Mouse (Mus musculus) hindbrain, embryonic 16.5 days (tissue): Measurements from ENCODE around the gene Ehd4. TPM values are rescaled to one million over a fixed set of nuclear protein-coding genes. Genes with fewer than 3 reads are reported as not detected.

ENCODE experiments used
- ATAC-seq: fragments of 200-750 bp; cut with Nextera tagmentation; 2 replicates; pipeline ENCODE4 v1.8.0; 2017; ENCODE audit warnings: moderate TSS enrichment, moderate library complexity
- H3K27ac ChIP-seq: fragments of 300-500 bp; sonication (generic); 2 replicates; pipeline ENCODE4 v1.5.1; 2014; ENCODE audit warnings: low read depth, mild to moderate bottlenecking, control low read depth, low read length, moderate library complexity
- H3K27me3 ChIP-seq: fragments of 300-500 bp; sonication (generic); replicated peaks from 2 replicates; pipeline ENCODE4 v1.6.1; 2014; ENCODE audit warnings: low read length; ENCODE audit not compliant: control insufficient read depth, insufficient read depth
- H3K36me3 ChIP-seq: fragments of 300-500 bp; sonication (generic); 2 replicates; pipeline ENCODE4 v1.6.1; 2014; ENCODE audit warnings: mild to moderate bottlenecking, low read length, moderate library complexity, mixed read lengths; ENCODE audit not compliant: control insufficient read depth, insufficient read depth
- H3K4me1 ChIP-seq: fragments of 300-500 bp; sonication (generic); 2 replicates; pipeline ENCODE4 v1.6.1; 2014; ENCODE audit warnings: low read depth, low read length; ENCODE audit not compliant: control insufficient read depth, insufficient read depth
- H3K4me2 ChIP-seq: fragments of 300-500 bp; sonication (generic); 2 replicates; pipeline ENCODE4 v1.6.1; 2014; ENCODE audit warnings: mild to moderate bottlenecking, low read length, control low read depth, moderate library complexity
- H3K4me3 ChIP-seq: fragments of 300-500 bp; sonication (generic); 2 replicates; pipeline ENCODE4 v1.5.1; 2014; ENCODE audit warnings: mild to moderate bottlenecking, low read length, control low read depth, moderate library complexity
- H3K9ac ChIP-seq: fragments of 300-500 bp; sonication (generic); 2 replicates; pipeline ENCODE4 v1.6.1; 2014; ENCODE audit warnings: low read depth, mild to moderate bottlenecking, control low read depth, low read length, moderate library complexity
- H3K9me3 ChIP-seq: fragments of 300-500 bp; sonication (generic); 2 replicates; pipeline ENCODE4 v1.6.1; 2014; ENCODE audit warnings: mild to moderate bottlenecking, low read length, moderate library complexity; ENCODE audit not compliant: control insufficient read depth
- WGBS: fragments of 180-500 bp; shearing (Covaris S2); extraction: QIAGEN DNeasy Blood & Tissue Kit; methylation state at CpG from one replicate; pipeline ENCODE4 v1.1.7; 2014; 5-methylcytosine and 5-hydroxymethylcytosine counted together
- polyA plus RNA-seq: library from polyadenylated mRNA; unstranded; fragments of >200 nt; fragmentation: Nextera tagmentation; extraction: Ambion mirVana; gene quantifications from 2 replicates; pipeline ENCODE4 v1.2.1, GENCODE M21; 2015

Gene Ehd4
- polyA plus RNA-seq, 1 experiment from 2014 or later = 20.7 TPM

- no peaks in the 10 kb centered on the region for H3K9me3 ChIP-seq
- 59% methylated on average over 1 of the region's 1 CpGs for WGBS
- no peak overlapping the region for H3K4me2 ChIP-seq
- H3K27ac ChIP-seq = no peak overlapping the region
- H3K9ac ChIP-seq = no peak overlapping the region
- H3K4me1 ChIP-seq = no peaks in the 10 kb centered on the region
- ATAC-seq = no peak
- no peak overlapping the region for H3K4me3 ChIP-seq
- no peaks in the 10 kb centered on the region for H3K36me3 ChIP-seq
- H3K27me3 ChIP-seq = no peaks in the 10 kb centered on the region
Measured at GRCm38 (mm10) chr2:120170726-120171125, 16.3 kb upstream of the Ehd4 start.

GRCm38 (mm10) chr2:120169382-120169781 is 15.0 kb upstream of the Ehd4 start:
- H3K4me2 ChIP-seq = no peak overlapping the region
- no peaks in the 10 kb centered on the region for H3K4me1 ChIP-seq
- H3K9me3 ChIP-seq = no peaks in the 10 kb centered on the region
- no peak overlapping the region for H3K9ac ChIP-seq
- no peak overlapping the region for H3K27ac ChIP-seq
- 97% methylated on average over 3 of the region's 3 CpGs for WGBS
- no peaks in the 10 kb centered on the region for H3K36me3 ChIP-seq
- ATAC-seq = no peak
- H3K4me3 ChIP-seq = no peak overlapping the region
- H3K27me3 ChIP-seq = no peaks in the 10 kb centered on the region

GRCm38 (mm10) chr2:120167763-120168162 is 13.4 kb upstream of the Ehd4 start:
- Histone ChIP-seq H3K27me3 (no peaks in the 10 kb centered on the region), H3K9ac (no peak overlapping the region), H3K9me3 (no peaks in the 10 kb centered on the region), H3K4me1 (no peaks in the 10 kb centered on the region), H3K4me3 (no peak overlapping the region), H3K36me3 (no peaks in the 10 kb centered on the region), H3K27ac (no peak overlapping the region), H3K4me2 (no peak overlapping the region)
- 89% methylated on average over 8 of the region's 8 CpGs for WGBS
- ATAC-seq = no peak

GRCm38 (mm10) chr2:120165474-120165873 is 11.1 kb upstream of the Ehd4 start:
- H3K4me3 ChIP-seq = no peak overlapping the region
- no peak overlapping the region for H3K9ac ChIP-seq
- H3K36me3 ChIP-seq = no peaks in the 10 kb centered on the region
- WGBS = 79% methylated on average over 10 of the region's 10 CpGs
- no peaks in the 10 kb centered on the region for H3K27me3 ChIP-seq
- ATAC-seq = no peak
- no peaks in the 10 kb centered on the region for H3K9me3 ChIP-seq
- no peak overlapping the region for H3K27ac ChIP-seq
- no peaks in the 10 kb centered on the region for H3K4me1 ChIP-seq
- H3K4me2 ChIP-seq = no peak overlapping the region

GRCm38 (mm10) chr2:120159434-120159833 is 5.0 kb upstream of the Ehd4 start:
- WGBS = 85% methylated on average over 2 of the region's 2 CpGs
- no peak for ATAC-seq

GRCm38 (mm10) chr2:120158846-120159245 is 4.4 kb upstream of the Ehd4 start:
- H3K36me3 ChIP-seq = no peaks in the 10 kb centered on the region
- H3K9me3 ChIP-seq = no peaks in the 10 kb centered on the region
- H3K27me3 ChIP-seq = no peaks in the 10 kb centered on the region
- no peak overlapping the region for H3K9ac ChIP-seq
- WGBS = 29% methylated on average over 1 of the region's 1 CpGs
- no peak overlapping the region for H3K27ac ChIP-seq
- no peak for ATAC-seq
- no peak overlapping the region for H3K4me3 ChIP-seq
- peaks cover under 1% of the 10 kb centered on the region; the same call in 1 of the 2 replicates for H3K4me1 ChIP-seq
- H3K4me2 ChIP-seq = no peak overlapping the region

More at GRCm38 (mm10) chr2:120159434-120159833, 5.0 kb upstream of the Ehd4 start:
- Histone ChIP-seq H3K36me3 (no peaks in the 10 kb centered on the region), H3K4me2 (no peak overlapping the region), H3K4me3 (no peak overlapping the region), H3K4me1 (no peaks in the 10 kb centered on the region), H3K27ac (no peak overlapping the region), H3K9ac (no peak overlapping the region), H3K9me3 (no peaks in the 10 kb centered on the region), H3K27me3 (no peaks in the 10 kb centered on the region)

GRCm38 (mm10) chr2:120158016-120158415 is 3.6 kb upstream of the Ehd4 start:
- WGBS = 57% methylated on average over 5 of the region's 5 CpGs
- peaks cover 5% of the 10 kb centered on the region for H3K4me1 ChIP-seq
- H3K9me3 ChIP-seq = no peaks in the 10 kb centered on the region
- no peak for ATAC-seq
- H3K4me3 ChIP-seq = no peak overlapping the region
- H3K9ac ChIP-seq = no peak overlapping the region
- H3K4me2 ChIP-seq = no peak overlapping the region
- H3K36me3 ChIP-seq = no peaks in the 10 kb centered on the region
- H3K27me3 ChIP-seq = no peaks in the 10 kb centered on the region
- no peak overlapping the region for H3K27ac ChIP-seq

GRCm38 (mm10) chr2:120157606-120158005 is 3.2 kb upstream of the Ehd4 start:
- WGBS = 60% methylated on average over 2 of the region's 2 CpGs
- Histone ChIP-seq H3K27me3 (no peaks in the 10 kb centered on the region), H3K4me2 (no peak overlapping the region), H3K9me3 (no peaks in the 10 kb centered on the region), H3K27ac (no peak overlapping the region), H3K9ac (no peak overlapping the region), H3K36me3 (no peaks in the 10 kb centered on the region), H3K4me3 (no peak overlapping the region), H3K4me1 (peaks cover 5% of the 10 kb centered on the region)
- no peak for ATAC-seq

- no peak; the same call in 1 of the 2 replicates for ATAC-seq
- Histone ChIP-seq H3K4me2 (peak overlapping the region; percentile 84), H3K27ac (peak overlapping the region; percentile 48; the same call in 1 of the 2 replicates), H3K9ac (peak overlapping the region; percentile 75), H3K4me1 (peaks cover 5% of the 10 kb centered on the region), H3K9me3 (no peaks in the 10 kb centered on the region), H3K36me3 (no peaks in the 10 kb centered on the region), H3K4me3 (peak overlapping the region; percentile 84), H3K27me3 (no peaks in the 10 kb centered on the region)
- 3% methylated on average over 35 of the region's 38 CpGs for WGBS
Measured at GRCm38 (mm10) chr2:120153586-120154360, 633 bp downstream of the Ehd4 start.
